Mouse (Mus musculus): ENCODE results near the gene Pgpep1. TPM values are rescaled to one million over a fixed set of nuclear protein-coding genes. Genes with fewer than 3 reads are reported as not detected.

Pgpep1 gene
- polyA plus RNA-seq, 1 experiment, result 35.2 TPM

- TF ChIP-seq CTCF (IDR thresholded peaks at IDR 0.05; ENCODE audit: low read depth, low read length) (no peak), POLR2A (IDR thresholded peaks at IDR 0.05; ENCODE audit: borderline replicate concordance, low read depth, low read length) (no peak)
- no peak overlapping the region for H3K4me3 ChIP-seq (ENCODE audit: insufficient read depth, low read length)
- H3K27ac ChIP-seq (ENCODE audit: insufficient read depth, low read depth, low read length), result no peak overlapping the region
- peaks cover 40% of the 10 kb centered on the region for H3K4me1 ChIP-seq (ENCODE audit: control insufficient read depth, insufficient read depth, low read length)
These were observed 31.1 kb downstream of the Pgpep1 start for GRCm38 (mm10) chr8:70628986-70629490.

- Histone ChIP-seq H3K4me1 (ENCODE audit: control insufficient read depth, insufficient read depth, low read length) (peaks cover 20% of the 10 kb centered on the region), H3K4me3 (ENCODE audit: insufficient read depth, low read length) (no peak overlapping the region)
These were observed 33.1 kb downstream of the Pgpep1 start for GRCm38 (mm10) chr8:70627041-70627440.

GRCm38 (mm10) chr8:70625104-70625503, 35.1 kb downstream of the Pgpep1 start:
- Histone ChIP-seq H3K27ac (ENCODE audit: insufficient read depth, low read depth, low read length) (no peak overlapping the region), H3K4me1 (ENCODE audit: control insufficient read depth, insufficient read depth, low read length) (peaks cover 23% of the 10 kb centered on the region)
- TF ChIP-seq CTCF (IDR thresholded peaks at IDR 0.05; ENCODE audit: low read depth, low read length), result no peak
- no peak for TF ChIP-seq POLR2A (IDR thresholded peaks at IDR 0.05; ENCODE audit: borderline replicate concordance, low read depth, low read length)

More at GRCm38 (mm10) chr8:70627041-70627440, 33.1 kb downstream of the Pgpep1 start:
- TF ChIP-seq POLR2A (IDR thresholded peaks at IDR 0.05; ENCODE audit: borderline replicate concordance, low read depth, low read length) (no peak), CTCF (IDR thresholded peaks at IDR 0.05; ENCODE audit: low read depth, low read length) (no peak)
- H3K27ac ChIP-seq (ENCODE audit: insufficient read depth, low read depth, low read length), result 0 out of 2 replicates have a peak overlapping the region, but pooled peaks have one; percentile 6

GRCm38 (mm10) chr8:70622220-70622619, 38.0 kb downstream of the Pgpep1 start:
- H3K27ac ChIP-seq (ENCODE audit: insufficient read depth, low read depth, low read length), result no peak overlapping the region
- no peak overlapping the region for H3K4me3 ChIP-seq (ENCODE audit: insufficient read depth, low read length)
- peaks cover 26% of the 10 kb centered on the region for H3K4me1 ChIP-seq (ENCODE audit: control insufficient read depth, insufficient read depth, low read length)
- TF ChIP-seq CTCF (IDR thresholded peaks at IDR 0.05; ENCODE audit: low read depth, low read length), result no peak
- no peak for TF ChIP-seq POLR2A (IDR thresholded peaks at IDR 0.05; ENCODE audit: borderline replicate concordance, low read depth, low read length)

More at GRCm38 (mm10) chr8:70625104-70625503, 35.1 kb downstream of the Pgpep1 start:
- no peak overlapping the region for H3K4me3 ChIP-seq (ENCODE audit: insufficient read depth, low read length)

- TF ChIP-seq CTCF (IDR thresholded peaks at IDR 0.05; ENCODE audit: low read depth, low read length) (no peak), POLR2A (IDR thresholded peaks at IDR 0.05; ENCODE audit: borderline replicate concordance, low read depth, low read length) (no peak)
- peaks cover 26% of the 10 kb centered on the region for H3K4me1 ChIP-seq (ENCODE audit: control insufficient read depth, insufficient read depth, low read length)
- H3K4me3 ChIP-seq (ENCODE audit: insufficient read depth, low read length), result peak overlapping the region; percentile 72
These were observed 41.3 kb downstream of the Pgpep1 start for GRCm38 (mm10) chr8:70618888-70619334.

GRCm38 (mm10) chr8:70617985-70618384, 42.2 kb downstream of the Pgpep1 start:
- peak overlapping the region; percentile 72 for H3K4me3 ChIP-seq (ENCODE audit: insufficient read depth, low read length)
- TF ChIP-seq POLR2A (IDR thresholded peaks at IDR 0.05; ENCODE audit: borderline replicate concordance, low read depth, low read length) (no peak), CTCF (IDR thresholded peaks at IDR 0.05; ENCODE audit: low read depth, low read length) (no peak)
- peaks cover 36% of the 10 kb centered on the region for H3K4me1 ChIP-seq (ENCODE audit: control insufficient read depth, insufficient read depth, low read length)
- peak overlapping the region; percentile 98 for H3K27ac ChIP-seq (ENCODE audit: insufficient read depth, low read depth, low read length)

More at GRCm38 (mm10) chr8:70618888-70619334, 41.3 kb downstream of the Pgpep1 start:
- H3K27ac ChIP-seq (ENCODE audit: insufficient read depth, low read depth, low read length), result peak overlapping the region; percentile 98

GRCm38 (mm10) chr8:70616645-70617044, 43.5 kb downstream of the Pgpep1 start:
- H3K4me3 ChIP-seq (ENCODE audit: insufficient read depth, low read length), result peak overlapping the region; percentile 72
- H3K4me1 ChIP-seq (ENCODE audit: control insufficient read depth, insufficient read depth, low read length), result peaks cover 36% of the 10 kb centered on the region
- no peak for TF ChIP-seq CTCF (IDR thresholded peaks at IDR 0.05; ENCODE audit: low read depth, low read length)
- TF ChIP-seq POLR2A (IDR thresholded peaks at IDR 0.05; ENCODE audit: borderline replicate concordance, low read depth, low read length), result no peak
- H3K27ac ChIP-seq (ENCODE audit: insufficient read depth, low read depth, low read length), result peak overlapping the region; percentile 98

GRCm38 (mm10) chr8:70615894-70616293, 44.3 kb downstream of the Pgpep1 start, which contains the start of gene Lrrc25:
Gene Lrrc25, plus strand, starts transcription at chr8:70616155.
- Histone ChIP-seq H3K4me3 (ENCODE audit: insufficient read depth, low read length) (peak within 1 kb of the TSS; percentile 72), H3K27ac (ENCODE audit: insufficient read depth, low read depth, low read length) (peak within 1 kb of the TSS; percentile 98), H3K4me1 (ENCODE audit: control insufficient read depth, insufficient read depth, low read length) (peaks cover 36% of the 10 kb centered on the region)
- no peak for TF ChIP-seq POLR2A (IDR thresholded peaks at IDR 0.05; ENCODE audit: borderline replicate concordance, low read depth, low read length)

- TF ChIP-seq CTCF (IDR thresholded peaks at IDR 0.05; ENCODE audit: low read depth, low read length) (no peak), POLR2A (IDR thresholded peaks at IDR 0.05; ENCODE audit: borderline replicate concordance, low read depth, low read length) (no peak)
- peaks cover 35% of the 10 kb centered on the region for H3K4me1 ChIP-seq (ENCODE audit: control insufficient read depth, insufficient read depth, low read length)
- H3K4me3 ChIP-seq (ENCODE audit: insufficient read depth, low read length), result peak overlapping the region; percentile 72
- H3K27ac ChIP-seq (ENCODE audit: insufficient read depth, low read depth, low read length), result peak overlapping the region; percentile 98
These were observed 44.9 kb downstream of the Pgpep1 start for GRCm38 (mm10) chr8:70615281-70615680.

- Histone ChIP-seq H3K4me1 (ENCODE audit: control insufficient read depth, insufficient read depth, low read length) (peaks cover 30% of the 10 kb centered on the region), H3K27ac (ENCODE audit: insufficient read depth, low read depth, low read length) (peak overlapping the region; percentile 98), H3K4me3 (ENCODE audit: insufficient read depth, low read length) (peak overlapping the region; percentile 40)
- TF ChIP-seq CTCF (IDR thresholded peaks at IDR 0.05; ENCODE audit: low read depth, low read length) (no peak), POLR2A (IDR thresholded peaks at IDR 0.05; ENCODE audit: borderline replicate concordance, low read depth, low read length) (no peak)
These were observed 45.7 kb downstream of the Pgpep1 start for GRCm38 (mm10) chr8:70614469-70614868.

All from bone marrow macrophage, adult 2 months (primary cell).